Mouse (Mus musculus) kidney, postnatal 25 days (tissue): ENCODE results near the gene Clec16a.
A peak's percentile ranks its signal among the peaks of the same experiment; 100 is the strongest.

Experiments
- DNase-seq, 2 experiments: peaks; one replicate each; pipeline ENCODE4 v3.0.0; 2021; ENCODE audit warnings: mixed read lengths in 2 of 2

Clec16a gene

DNA sequence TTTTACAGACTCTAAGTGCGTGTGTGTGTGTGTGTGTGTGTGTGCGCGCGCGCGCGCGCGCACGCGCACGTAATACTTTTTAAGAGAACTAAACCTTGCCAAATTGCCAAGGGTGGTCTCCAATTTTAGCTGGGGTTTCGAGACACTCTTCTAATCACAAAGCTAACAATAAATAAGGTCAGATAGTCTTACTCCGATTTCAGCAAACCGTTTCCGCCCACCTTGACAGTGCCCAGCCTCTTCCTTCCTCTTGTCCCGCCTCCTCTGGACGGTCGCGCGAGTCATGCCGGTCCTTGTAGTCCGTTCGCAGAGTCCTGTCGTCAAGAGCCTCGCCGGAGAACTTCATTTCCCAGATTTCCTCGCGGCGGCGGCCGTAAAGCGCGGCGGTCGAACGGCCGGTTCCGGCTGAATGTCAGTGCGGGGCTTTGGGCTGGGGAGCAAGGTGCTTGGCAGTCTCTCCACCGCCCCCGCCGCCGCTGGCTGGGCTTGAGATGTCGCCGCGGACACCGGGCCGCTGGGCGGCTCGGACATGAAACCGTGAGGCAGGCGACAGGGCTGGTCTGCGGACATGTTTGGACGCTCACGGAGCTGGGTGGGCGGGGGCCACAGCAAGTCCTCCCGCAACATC, at the start of gene Clec16a:
TSS of gene Clec16a (plus strand) at position 345 of the 628 bp plus-strand sequence.
- peak; percentile 96 to 98 for DNase-seq

DNA sequence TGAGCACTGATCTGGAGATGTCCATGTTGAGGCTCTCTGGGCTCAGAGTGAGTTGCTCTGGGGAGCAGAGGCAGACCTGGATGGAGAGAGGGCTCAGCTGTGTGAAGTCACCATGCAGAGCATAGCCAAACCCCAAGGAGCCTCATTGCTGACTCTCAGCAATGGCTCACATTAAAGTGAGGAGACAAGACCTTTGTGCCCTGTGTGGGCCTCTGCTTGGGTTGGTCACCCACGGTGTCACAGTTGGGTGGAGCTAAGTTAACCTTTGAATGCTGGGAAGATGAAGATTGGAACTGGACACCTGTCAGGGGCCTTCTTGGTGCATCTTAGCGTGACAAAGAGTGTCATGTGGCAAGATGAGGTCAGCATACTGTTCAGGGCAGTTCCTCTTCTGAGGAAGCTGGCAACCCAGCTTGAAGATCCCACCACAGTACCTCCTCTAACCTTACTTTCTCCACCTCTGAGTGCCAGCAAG, 49.3 kb upstream of the Clec16a start:
- DNase-seq = peak; percentile 56 to 82

GRCm38 (mm10) chr16:10498096-10498602, 47.0 kb upstream of the Clec16a start:
- peak; percentile 81 to 82 for DNase-seq

GRCm38 (mm10) chr16:10499122-10499521, 46.0 kb upstream of the Clec16a start:
- DNase-seq = no peak

GRCm38 (mm10) chr16:10501865-10502264, 43.3 kb upstream of the Clec16a start:
- peak; percentile 56 to 68 for DNase-seq

GRCm38 (mm10) chr16:10503058-10503457, 42.1 kb upstream of the Clec16a start:
- DNase-seq = no peak

DNA sequence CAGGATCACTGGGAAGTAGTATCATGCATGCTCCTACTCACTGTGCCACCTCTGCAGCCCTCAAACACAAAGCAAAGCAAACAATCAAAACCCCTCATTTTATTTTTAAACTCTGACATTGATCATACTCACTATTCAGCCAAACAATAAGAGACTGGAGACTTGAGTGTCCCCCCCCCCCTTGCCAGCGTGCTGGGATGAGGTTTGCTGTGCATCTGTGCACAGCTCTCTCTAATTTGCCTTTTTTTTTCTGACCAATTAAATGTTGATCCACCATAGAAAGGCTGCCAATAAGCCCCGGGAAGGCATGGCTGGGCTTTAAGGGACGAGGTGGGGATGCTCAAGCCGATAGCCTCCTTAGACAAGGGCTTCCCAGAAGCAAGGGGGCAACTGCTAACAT, 37.7 kb upstream of the Clec16a start:
- DNase-seq = no peak

- no peak for DNase-seq
Measured at GRCm38 (mm10) chr16:10508691-10509090, 36.4 kb upstream of the Clec16a start.

DNA sequence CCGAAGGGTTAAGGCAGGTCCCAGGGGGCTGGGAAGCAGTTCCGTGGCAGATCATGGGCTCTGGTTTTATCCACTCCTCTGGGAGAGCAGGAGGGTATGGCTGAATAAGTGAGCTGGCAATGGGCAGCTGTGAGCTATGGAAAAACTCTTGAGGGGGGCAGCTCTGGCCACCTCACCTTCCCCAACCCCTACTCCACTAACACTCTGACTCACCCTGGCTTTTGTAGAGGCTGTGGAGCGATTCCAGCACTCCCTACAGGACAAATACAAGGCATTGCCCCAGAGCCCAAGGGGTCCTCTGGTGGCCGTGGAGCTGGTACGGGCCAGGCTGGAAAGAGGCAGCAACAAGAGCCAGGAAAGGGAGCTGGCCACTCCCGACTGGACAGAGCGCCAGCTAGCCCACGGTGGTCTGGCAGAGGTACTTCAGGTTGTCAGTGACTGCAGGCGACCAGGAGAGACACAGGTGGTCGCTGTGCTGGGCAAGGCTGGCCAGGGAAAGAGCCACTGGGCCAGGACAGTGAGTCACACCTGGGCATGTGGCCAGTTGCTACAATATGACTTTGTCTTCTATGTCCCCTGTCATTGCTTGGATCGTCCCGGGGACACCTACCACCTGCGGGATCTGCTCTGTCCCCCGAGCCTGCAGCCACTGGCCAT, 34.5 kb upstream of the Clec16a start:
- DNase-seq = no peak

GRCm38 (mm10) chr16:10511134-10511520, 34.0 kb upstream of the Clec16a start:
- no peak for DNase-seq

DNA sequence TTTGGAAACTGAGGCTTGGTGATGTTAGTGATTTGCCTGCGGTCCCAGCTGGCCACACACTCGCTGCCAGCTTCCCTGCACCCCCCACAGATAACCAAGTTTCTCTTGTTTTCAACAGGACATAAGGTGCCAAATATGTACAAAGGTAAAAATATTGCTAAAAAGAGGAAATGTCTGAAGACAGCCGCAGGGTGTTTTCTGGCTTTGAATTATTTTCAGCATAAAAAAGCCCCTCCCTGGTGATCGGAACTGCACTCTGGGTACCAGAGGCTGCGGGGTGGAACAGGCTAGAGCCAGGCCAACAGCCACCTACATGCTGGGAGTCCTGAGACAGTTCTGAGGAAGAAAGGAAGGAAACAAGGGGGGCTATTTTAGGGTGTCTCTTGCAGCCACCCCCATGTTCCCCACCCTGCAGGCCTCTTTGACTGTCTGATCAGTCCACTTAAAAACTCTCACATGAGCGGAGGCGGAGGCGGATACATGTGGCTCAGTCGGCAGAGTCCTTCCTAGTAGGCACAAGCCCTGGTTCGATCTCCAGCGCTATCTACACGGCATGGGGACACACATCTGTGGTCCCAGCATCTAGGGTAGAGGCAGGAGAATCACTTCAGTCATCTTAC, 29.1 kb upstream of the Clec16a start:
- no peak for DNase-seq

DNA sequence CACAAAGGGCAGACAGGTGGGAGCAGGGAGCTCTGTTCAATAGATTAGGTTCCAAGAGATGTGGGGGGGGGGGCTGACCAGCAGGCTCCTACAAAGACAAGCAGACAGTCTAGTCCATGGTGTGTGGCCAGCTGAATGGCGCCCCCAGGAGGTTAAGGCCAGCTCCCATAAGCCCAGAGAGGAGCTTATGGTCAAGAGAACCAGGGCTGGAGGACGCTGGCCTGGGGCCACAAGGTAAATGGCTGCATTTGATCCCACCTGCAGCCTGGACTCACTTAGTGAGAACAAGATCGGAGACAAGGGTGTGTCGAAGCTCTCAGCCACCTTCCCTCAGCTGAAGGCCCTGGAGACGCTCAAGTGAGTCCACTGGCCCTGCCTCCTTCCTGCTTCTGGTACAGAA, 27.1 kb upstream of the Clec16a start:
- peak in 1 of 2 experiments; percentile 29 for DNase-seq

DNA sequence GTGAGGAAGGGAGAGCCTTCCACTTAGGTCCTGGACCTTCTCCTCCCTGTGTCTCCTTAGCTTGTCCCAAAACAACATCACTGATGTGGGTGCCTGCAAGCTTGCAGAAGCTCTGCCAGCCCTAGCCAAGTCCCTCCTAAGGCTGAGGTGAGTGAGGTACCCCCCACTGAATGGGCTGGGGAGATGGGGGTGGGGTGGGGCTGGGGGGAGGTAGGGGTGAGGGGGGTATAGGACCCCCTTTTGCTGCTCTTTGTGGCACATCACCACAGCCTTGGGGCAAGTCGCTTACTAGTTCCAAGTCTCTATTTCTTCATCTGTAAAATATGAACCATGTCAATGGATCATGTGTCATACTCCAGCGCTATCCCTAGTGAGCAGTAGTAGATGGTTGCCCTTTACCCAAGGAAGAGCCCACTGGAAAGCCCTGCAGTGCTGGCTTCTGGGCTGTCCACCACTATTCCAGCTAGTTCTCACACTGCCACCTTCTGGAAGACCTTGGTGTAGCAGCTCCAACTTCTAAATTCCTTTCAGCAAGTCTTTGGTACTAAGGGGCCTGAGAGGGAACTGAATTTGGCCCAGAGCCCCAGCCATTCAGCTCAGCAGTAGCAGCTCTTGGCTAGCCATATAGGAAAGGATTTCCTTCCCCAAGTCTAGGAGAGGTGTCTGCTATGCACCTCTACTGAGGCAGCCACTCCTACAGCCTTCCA, 24.1 kb upstream of the Clec16a start:
- peak; percentile 78 to 90 for DNase-seq

DNA sequence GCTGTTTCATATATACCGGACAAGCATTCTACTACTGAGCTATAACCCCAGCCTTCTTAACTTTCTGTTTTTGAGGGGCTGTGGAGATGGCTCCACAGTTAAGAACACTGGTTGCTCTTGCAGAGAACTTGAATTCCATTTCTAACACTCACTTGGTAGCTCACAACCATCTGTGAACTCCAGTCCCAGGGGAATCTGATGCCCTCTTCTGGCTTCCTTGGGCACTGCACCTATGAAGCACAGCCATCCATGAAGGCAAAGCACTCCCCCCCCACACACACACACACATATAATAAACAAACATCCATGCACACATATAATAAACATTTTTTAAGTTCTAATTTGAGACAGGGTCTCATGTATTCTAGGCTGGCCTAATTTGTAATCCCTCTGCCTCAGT, 22.3 kb upstream of the Clec16a start:
- peak; percentile 73 to 86 for DNase-seq

GRCm38 (mm10) chr16:10523650-10524049, 21.5 kb upstream of the Clec16a start:
- no peak for DNase-seq

GRCm38 (mm10) chr16:10524866-10525609, 20.1 kb upstream of the Clec16a start:
- no peak for DNase-seq

- DNase-seq = no peak
Measured at GRCm38 (mm10) chr16:10525610-10525980, 19.5 kb upstream of the Clec16a start.

- no peak for DNase-seq
Measured at GRCm38 (mm10) chr16:10527046-10527644, 18.0 kb upstream of the Clec16a start.

DNA sequence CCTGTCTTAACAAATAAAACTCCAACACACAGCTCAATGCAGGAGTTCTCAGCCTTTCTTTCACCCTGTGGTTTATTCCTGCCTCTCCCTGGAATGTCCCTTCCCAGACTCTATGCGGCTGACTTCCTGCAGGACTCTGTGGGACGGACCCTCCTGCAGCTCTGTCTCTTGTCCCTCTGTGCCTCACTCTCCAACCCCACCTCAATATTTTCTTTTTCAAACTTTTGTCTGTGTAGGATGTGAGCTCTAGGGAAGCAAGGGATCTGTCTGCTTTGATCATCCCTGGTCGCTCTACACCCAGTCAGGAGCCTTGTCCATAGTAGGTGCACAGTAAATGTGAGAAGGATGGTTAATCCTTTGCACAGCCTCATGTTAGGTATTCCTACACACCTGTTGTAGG, 16.8 kb upstream of the Clec16a start:
- no peak for DNase-seq

GRCm38 (mm10) chr16:10530179-10530578, 15.0 kb upstream of the Clec16a start:
- no peak for DNase-seq

GRCm38 (mm10) chr16:10533781-10534180, 11.4 kb upstream of the Clec16a start:
- DNase-seq = no peak

DNA sequence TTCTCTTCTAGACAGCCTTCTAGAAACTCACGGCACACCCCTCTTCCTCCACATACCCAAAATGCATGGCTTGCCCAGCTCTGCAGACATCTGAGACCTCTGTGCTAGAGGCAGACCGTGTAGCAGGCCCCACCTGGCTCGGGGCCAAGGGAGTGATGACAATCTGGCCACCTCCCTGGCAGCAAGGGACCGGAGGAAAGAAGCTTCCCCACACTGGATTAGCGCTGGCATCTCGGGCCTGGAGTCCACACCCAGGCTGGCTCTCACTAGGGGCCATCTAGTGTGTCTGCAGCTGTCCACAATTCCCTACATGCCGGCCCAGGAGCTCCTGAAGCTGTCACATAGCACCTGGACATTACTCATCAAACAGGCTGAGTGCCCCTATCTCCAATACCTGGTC, 10.6 kb upstream of the Clec16a start:
- no peak for DNase-seq
